Mouse (Mus musculus): ENCODE measurements at regions not wholly inside any gene's neighbourhood (a gene's known extent, or its start where the extent isn't known, plus 50 kb on each side); places are given as distances from the start of the nearest gene placed in this dataset.

DNA sequence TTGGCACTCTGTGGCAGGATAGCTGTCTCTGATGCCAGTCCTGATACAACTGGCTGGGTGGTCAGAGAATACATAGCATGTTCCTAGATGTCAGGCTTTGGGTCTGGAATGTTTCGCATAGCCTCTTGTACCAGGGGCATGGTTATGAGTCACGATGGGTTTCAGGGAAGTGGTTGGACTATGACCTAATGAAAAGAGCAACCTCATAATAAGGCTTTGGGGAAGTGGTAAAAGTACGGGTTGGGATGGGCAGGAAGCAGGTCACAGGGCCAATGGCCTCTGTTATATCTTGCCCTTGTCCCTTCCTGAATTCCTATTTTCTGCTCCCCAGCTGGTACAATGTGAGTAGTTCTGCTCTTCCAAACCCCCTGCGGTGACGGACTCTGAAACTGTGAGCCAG is 59.5 kb upstream of the Pitx1 start:
- no peak for DNase-seq (ENCODE audit: extremely low spot score in 1 of 2, low spot score in 1 of 2)

GRCm38 (mm10) chr13:55893154-55894018 is 57.4 kb upstream of the Pitx1 start:
- no peak for DNase-seq (ENCODE audit: extremely low spot score in 1 of 2, low spot score in 1 of 2)

DNA sequence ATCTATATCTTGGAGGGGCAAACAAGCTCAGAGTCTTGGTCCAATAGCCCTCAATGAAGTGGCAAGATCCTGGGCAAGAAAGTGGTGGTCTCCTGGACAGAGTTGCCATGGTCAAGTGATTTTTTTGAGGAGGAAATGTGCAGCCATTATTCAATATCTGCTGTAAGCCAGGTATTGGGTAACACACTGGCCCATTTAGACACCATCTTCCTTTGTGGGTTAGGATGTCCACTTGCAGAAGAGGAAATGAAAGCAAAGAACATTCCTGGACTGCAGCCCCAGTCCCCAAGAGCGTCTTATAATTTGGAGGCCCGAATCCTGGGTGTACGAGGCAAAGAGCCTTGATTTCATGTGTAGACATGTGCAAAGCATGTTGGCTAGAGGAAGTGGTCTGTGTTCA is 56.3 kb upstream of the Pitx1 start:
- no peak for DNase-seq (ENCODE audit: extremely low spot score in 1 of 2, low spot score in 1 of 2)

DNA sequence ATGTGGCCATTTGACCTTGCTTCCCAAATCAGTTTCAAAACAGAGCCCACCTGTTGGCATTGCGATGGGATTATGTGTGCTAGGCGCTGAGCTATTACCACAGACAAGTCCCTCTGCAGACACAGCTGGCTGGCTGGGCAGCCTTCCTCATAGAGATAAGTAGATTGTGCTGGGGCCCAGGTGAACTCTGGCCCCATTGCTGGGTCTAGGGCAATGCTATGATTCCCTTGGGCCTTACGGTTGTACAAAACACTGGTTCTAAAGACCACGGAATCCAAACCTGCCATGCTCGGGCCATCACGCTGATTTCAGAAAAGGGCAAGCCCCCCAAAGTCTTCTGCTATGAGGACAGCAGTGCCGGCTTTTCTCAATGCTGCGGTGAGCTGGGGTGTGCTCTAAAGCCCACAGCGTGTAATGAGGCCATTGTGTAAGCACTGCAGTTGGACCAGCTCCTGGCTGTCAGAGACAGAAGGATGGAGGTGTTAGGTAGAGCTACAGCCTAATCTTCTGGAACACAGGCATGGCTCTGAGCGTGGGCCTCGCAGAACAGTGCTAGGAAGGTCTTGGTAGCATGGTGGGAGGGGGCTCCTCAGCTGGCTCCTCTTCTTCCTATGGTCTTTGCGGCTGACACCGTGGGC is 51.2 kb upstream of the Pitx1 start:
- no peak for DNase-seq (ENCODE audit: extremely low spot score in 1 of 2, low spot score in 1 of 2)
